Mouse (Mus musculus): ENCODE measurements around the gene Golm1.

Gene Golm1

GRCm38 (mm10) chr13:59584947-59585647 lies 90.5 kb downstream of the Golm1 start, which contains the start of the genes Agtpbp1 and Naa35:
TSS of gene Agtpbp1 (minus strand) at chr13:59585227.
TSS of gene Naa35 (plus strand) at chr13:59585259.
- DNase-seq, result peak; percentile 99

All from retina, postnatal 1 day (tissue).